Mouse (Mus musculus): ENCODE measurements around the gene Pdlim7. TPM values are rescaled to one million over a fixed set of nuclear protein-coding genes. Genes with fewer than 3 reads are reported as not detected.

Gene Pdlim7
- total and polyA plus RNA-seq, 3 experiments, result 12.3 to 40.6 TPM; not detected in 1

DNA sequence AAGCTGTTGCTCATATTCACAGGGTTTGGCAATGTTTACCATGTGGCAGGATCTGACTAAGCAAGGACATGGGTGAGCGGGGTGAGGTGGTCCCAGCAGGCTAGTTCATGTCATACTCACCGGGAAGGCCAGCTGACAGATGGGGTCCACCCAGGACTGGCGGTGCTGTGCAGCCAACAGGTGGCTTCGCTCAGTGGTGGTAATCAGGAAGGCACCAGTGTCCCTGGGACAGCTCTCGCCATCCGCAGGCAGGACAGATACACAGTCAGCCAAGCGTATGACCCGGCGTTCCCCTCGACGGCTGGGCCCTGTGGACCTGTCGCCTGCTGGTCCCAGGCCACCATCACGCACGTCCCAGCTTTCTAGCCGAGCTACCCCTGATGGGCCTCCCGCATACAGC, 13.7 kb upstream of the Pdlim7 start:
- Histone ChIP-seq H3K79me2 (ENCODE audit: control insufficient read depth, insufficient read depth, low read length, poor library complexity) (no peaks in the 10 kb centered on the region), H3K36me3 (ENCODE audit: control insufficient read depth in 1 of 2, insufficient read depth in 2 of 2, low read length in 2 of 2) (peaks cover 2 to 18% of the 10 kb centered on the region in 2 experiments; a peak in 3 of 4 replicates), H3K4me1 (ENCODE audit: control insufficient read depth in 1 of 2, insufficient read depth in 2 of 2, low read length in 2 of 2) (peaks cover 0 to 31% of the 10 kb centered on the region in 2 experiments; a peak in 3 of 4 replicates), H3K27ac (ENCODE audit: control insufficient read depth, low read depth, low read length) (peak overlapping the region; percentile 63; the same call in 1 of the 2 replicates), H3K27me3 (ENCODE audit: control insufficient read depth in 1 of 2, insufficient read depth in 2 of 2, low read length in 2 of 2) (no peaks in the 10 kb centered on the region), H3K9me3 (replicated peaks; ENCODE audit: insufficient read depth, low read length) (no peaks in the 10 kb centered on the region), H3K9ac (ENCODE audit: control insufficient read depth, low read depth, low read length, poor library complexity, severe bottlenecking) (no peak overlapping the region), H3K4me3 (ENCODE audit: control insufficient read depth in 1 of 2, insufficient read depth in 1 of 2, low read depth in 2 of 2, low read length in 2 of 2) (no peak overlapping the region)
- DNase-seq (ENCODE audit: low read depth, low spot score), result no peak
- no peak for TF ChIP-seq USF1 (IDR thresholded peaks at IDR 0.05; ENCODE audit: low read depth, low read length)
- no peak for TF ChIP-seq ZC3H11A (IDR thresholded peaks at IDR 0.05; ENCODE audit: low read depth, low read length)
- TF ChIP-seq TAL1 (IDR thresholded peaks at IDR 0.05; ENCODE audit: low read length), result no peak
- no peak for TF ChIP-seq RAD21 (IDR thresholded peaks at IDR 0.05; ENCODE audit: low read depth, low read length)
- no peak for TF ChIP-seq MAZ (IDR thresholded peaks at IDR 0.05; ENCODE audit: low read depth, low read length)

- Histone ChIP-seq H3K79me2 (ENCODE audit: control insufficient read depth, insufficient read depth, low read length, poor library complexity) (no peaks in the 10 kb centered on the region), H3K27me3 (ENCODE audit: control insufficient read depth in 1 of 2, insufficient read depth in 2 of 2, low read length in 2 of 2) (no peaks in the 10 kb centered on the region), H3K27ac (ENCODE audit: control insufficient read depth, low read depth, low read length) (no peak overlapping the region), H3K9me3 (replicated peaks; ENCODE audit: insufficient read depth, low read length) (no peaks in the 10 kb centered on the region), H3K36me3 (ENCODE audit: control insufficient read depth in 1 of 2, insufficient read depth in 2 of 2, low read length in 2 of 2) (peaks cover 2 to 18% of the 10 kb centered on the region in 2 experiments; a peak in 3 of 4 replicates), H3K4me3 (ENCODE audit: control insufficient read depth in 1 of 2, insufficient read depth in 1 of 2, low read depth in 2 of 2, low read length in 2 of 2) (no peak overlapping the region), H3K9ac (ENCODE audit: control insufficient read depth, low read depth, low read length, poor library complexity, severe bottlenecking) (no peak overlapping the region), H3K4me1 (ENCODE audit: control insufficient read depth in 1 of 2, insufficient read depth in 2 of 2, low read length in 2 of 2) (peaks cover 0 to 31% of the 10 kb centered on the region in 2 experiments; a peak in 3 of 4 replicates)
- peak; percentile 53 for TF ChIP-seq USF1 (IDR thresholded peaks at IDR 0.05; ENCODE audit: low read depth, low read length)
- no peak for TF ChIP-seq KAT2A (conservative IDR thresholded peaks at IDR 0.05; ENCODE audit: low read depth, low read length)
- no peak for TF ChIP-seq TBP (IDR thresholded peaks at IDR 0.05; ENCODE audit: low read depth, low read length)
- TF ChIP-seq MAX (IDR thresholded peaks at IDR 0.05; ENCODE audit: low read length), result no peak
- TF ChIP-seq MAFK (IDR thresholded peaks at IDR 0.05; ENCODE audit: borderline replicate concordance, low read depth, low read length), result no peak
- TF ChIP-seq MXI1 (IDR thresholded peaks at IDR 0.05; ENCODE audit: low read depth, low read length), result no peak
- TF ChIP-seq ZC3H11A (IDR thresholded peaks at IDR 0.05; ENCODE audit: low read depth, low read length), result no peak
- no peak for TF ChIP-seq POLR2A (IDR thresholded peaks at IDR 0.05; ENCODE audit: control insufficient read depth in 1 of 2, insufficient read depth in 1 of 2, low read depth in 1 of 2, low read length in 2 of 2, poor library complexity in 1 of 2)
- TF ChIP-seq MAZ (IDR thresholded peaks at IDR 0.05; ENCODE audit: low read depth, low read length), result no peak
- DNase-seq (ENCODE audit: low read depth, low spot score), result no peak
Measured at GRCm38 (mm10) chr13:55525733-55526553, 12.5 kb upstream of the Pdlim7 start.

- Histone ChIP-seq H3K9ac (ENCODE audit: control insufficient read depth, low read depth, low read length, poor library complexity, severe bottlenecking) (no peak overlapping the region), H3K27ac (ENCODE audit: control insufficient read depth, low read depth, low read length) (no peak overlapping the region), H3K9me3 (replicated peaks; ENCODE audit: insufficient read depth, low read length) (no peaks in the 10 kb centered on the region), H3K36me3 (ENCODE audit: control insufficient read depth in 1 of 2, insufficient read depth in 2 of 2, low read length in 2 of 2) (peaks cover 0 to 18% of the 10 kb centered on the region in 2 experiments; a peak in 2 of 4 replicates), H3K79me2 (ENCODE audit: control insufficient read depth, insufficient read depth, low read length, poor library complexity) (no peaks in the 10 kb centered on the region), H3K4me1 (ENCODE audit: control insufficient read depth in 1 of 2, insufficient read depth in 2 of 2, low read length in 2 of 2) (peaks cover 0 to 21% of the 10 kb centered on the region in 2 experiments; a peak in 3 of 4 replicates), H3K4me3 (ENCODE audit: control insufficient read depth in 1 of 2, insufficient read depth in 1 of 2, low read depth in 2 of 2, low read length in 2 of 2) (no peak overlapping the region), H3K27me3 (ENCODE audit: control insufficient read depth in 1 of 2, insufficient read depth in 2 of 2, low read length in 2 of 2) (no peaks in the 10 kb centered on the region)
- TF ChIP-seq BHLHE40 (IDR thresholded peaks at IDR 0.05; ENCODE audit: borderline replicate concordance, low read depth, low read length), result no peak
- TF ChIP-seq USF2 (IDR thresholded peaks at IDR 0.05; ENCODE audit: borderline replicate concordance in 1 of 2, insufficient read depth in 1 of 2, low read depth in 1 of 2, low read length in 2 of 2), result no peak
- TF ChIP-seq MEF2A (IDR thresholded peaks at IDR 0.05; ENCODE audit: extremely low read depth, insufficient replicate concordance, low read depth, low read length, poor library complexity, severe bottlenecking), result no peak
- TF ChIP-seq SMC3 (IDR thresholded peaks at IDR 0.05; ENCODE audit: low read depth, low read length), result no peak
- no peak for TF ChIP-seq MAX (IDR thresholded peaks at IDR 0.05; ENCODE audit: low read length)
- TF ChIP-seq SIN3A (IDR thresholded peaks at IDR 0.05; ENCODE audit: low read length), result no peak
- no peak for TF ChIP-seq JUND (IDR thresholded peaks at IDR 0.05; ENCODE audit: low read depth, low read length)
- TF ChIP-seq UBTF (IDR thresholded peaks at IDR 0.05; ENCODE audit: borderline replicate concordance, insufficient read depth, low read depth, low read length), result no peak
- TF ChIP-seq ETS1 (IDR thresholded peaks at IDR 0.05; ENCODE audit: low read depth, low read length), result no peak
- no peak for TF ChIP-seq POLR2A (IDR thresholded peaks at IDR 0.05; ENCODE audit: control insufficient read depth in 1 of 2, insufficient read depth in 1 of 2, low read depth in 1 of 2, low read length in 2 of 2, poor library complexity in 1 of 2)
- no peak for TF ChIP-seq MAFK (IDR thresholded peaks at IDR 0.05; ENCODE audit: borderline replicate concordance, low read depth, low read length)
- no peak for TF ChIP-seq NRF1 (IDR thresholded peaks at IDR 0.05; ENCODE audit: insufficient read depth, low read depth, low read length, poor library complexity, severe bottlenecking)
- DNase-seq (ENCODE audit: low read depth, low spot score), result no peak
Measured at GRCm38 (mm10) chr13:55523951-55524600, 10.6 kb upstream of the Pdlim7 start.

All from MEL (cell line).